Mouse (Mus musculus): ENCODE results near the gene Nudt21. TPM values are rescaled to one million over a fixed set of nuclear protein-coding genes. Genes with fewer than 3 reads are reported as not detected.

Nudt21 gene
- polyA plus RNA-seq (2015; fragmentation: Nextera tagmentation; extraction: Ambion mirVana), result 121 and 132 TPM in 2 replicates

GRCm38 (mm10) chr8:94036944-94037524 lies at the start of gene Nudt21, which contains the start of gene Ogfod1:
Gene Nudt21, minus strand, starts transcription at chr8:94037031.
Gene Ogfod1, plus strand, starts transcription at chr8:94037198.

GRCm38 (mm10) chr8:94012013-94012951 lies 24.5 kb downstream of the Nudt21 start, which contains the start of gene Amfr:
Gene Amfr, minus strand, starts transcription at chr8:94012842.

Other genes with a start within 250 kb of the Nudt21 start
- gene Gnao1, start 227.1 kb downstream of the Nudt21 start, polyA plus RNA-seq (2015; fragmentation: Nextera tagmentation; extraction: Ambion mirVana), result 0.42 and 0.50 TPM in 2 replicates
- gene Amfr, start 24.2 kb downstream of the Nudt21 start, polyA plus RNA-seq (2015; fragmentation: Nextera tagmentation; extraction: Ambion mirVana), result 53.0 and 54.5 TPM in 2 replicates
- 4.4 and 5.3 TPM in 2 replicates for gene Ogfod1, start 167 bp upstream of the Nudt21 start, polyA plus RNA-seq (2015; fragmentation: Nextera tagmentation; extraction: Ambion mirVana)
- gene Bbs2, start 61.9 kb upstream of the Nudt21 start, polyA plus RNA-seq (2015; fragmentation: Nextera tagmentation; extraction: Ambion mirVana), result 3.9 and 4.2 TPM in 2 replicates
- gene Mt4, start 100.2 kb upstream of the Nudt21 start, polyA plus RNA-seq (2015; fragmentation: Nextera tagmentation; extraction: Ambion mirVana), result not detected in 2 replicates
- gene Mt3, start 115.6 kb upstream of the Nudt21 start, polyA plus RNA-seq (2015; fragmentation: Nextera tagmentation; extraction: Ambion mirVana), result not detected in 2 replicates
- gene Mt2, start 135.6 kb upstream of the Nudt21 start, polyA plus RNA-seq (2015; fragmentation: Nextera tagmentation; extraction: Ambion mirVana), result 608 and 654 TPM in 2 replicates
- gene Mt1, start 142.1 kb upstream of the Nudt21 start, polyA plus RNA-seq (2015; fragmentation: Nextera tagmentation; extraction: Ambion mirVana), result 1,287 and 1,359 TPM in 2 replicates
- 41.0 and 42.6 TPM in 2 replicates for gene Nup93, start 177.5 kb upstream of the Nudt21 start, polyA plus RNA-seq (2015; fragmentation: Nextera tagmentation; extraction: Ambion mirVana)